Mouse (Mus musculus) small intestine, adult 2 months (tissue): Measurements from ENCODE around the gene Defb20.

ENCODE experiments used
- CTCF ChIP-seq: fragments of 200-500 bp; IDR thresholded peaks from 2 replicates; pipeline ENCODE4 v1.5.1; 2012; ENCODE audit warnings: low read depth, mild to moderate bottlenecking, control low read depth, inconsistent platforms, low read length, moderate library complexity, mixed read lengths; ENCODE audit not compliant: insufficient replicate concordance, insufficient read length; ENCODE audit errors: extremely low read depth
- POLR2A ChIP-seq: fragments of 200-500 bp; IDR thresholded peaks from 2 replicates; pipeline ENCODE4 v1.6.1; 2012; ENCODE audit warnings: low read depth, mild to moderate bottlenecking, control low read depth, inconsistent platforms, low read length, moderate library complexity

DNA sequence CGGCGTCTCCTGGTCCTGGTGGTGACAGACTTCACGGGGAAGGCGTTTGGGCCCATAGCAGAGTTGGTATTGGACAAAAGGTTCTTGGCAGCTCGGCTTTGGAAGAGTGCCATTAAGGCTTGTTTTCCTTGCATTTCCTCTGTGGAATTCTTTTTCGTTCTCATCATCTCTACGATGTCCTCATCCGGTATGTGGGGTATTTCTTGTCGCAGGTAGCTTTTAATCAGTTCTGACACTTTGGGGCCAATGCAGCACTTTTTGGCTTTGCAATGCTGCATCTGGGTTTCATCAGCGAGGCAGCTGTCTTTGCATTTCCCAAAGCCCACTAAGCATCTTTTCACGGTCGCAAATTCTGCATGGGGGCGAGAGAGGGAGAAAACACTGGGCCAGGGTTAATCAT lies 17.6 kb upstream of the Defb20 start:
- TF ChIP-seq CTCF (no peak), POLR2A (no peak)
